ENCODE assay signal across 8 mouse cellular contexts in genomic region chr5:122994303-122994846, GRCm38 (mm10). TPM values are rescaled to one million over a fixed set of nuclear protein-coding genes. Genes with fewer than 3 reads are reported as not detected.
A peak's percentile ranks its signal among the peaks of the same experiment; 100 is the strongest.
DNase-seq lines count a peak whose midpoint lies in the region; ATAC-seq and TF ChIP-seq lines count a peak whose summit lies in the region.

No protein-coding gene starts in this region.

- no peak for TF ChIP-seq CTCF in midbrain, postnatal 0 days (IDR thresholded peaks at IDR 0.05)

- 4% methylated on average over 5 of the region's 5 CpGs for WGBS in limb, embryonic 15.5 days
- WGBS in midbrain, postnatal 0 days, result 14% methylated on average over 5 of the region's 5 CpGs

- peak overlapping the region; percentile 23 for H3K4me3 ChIP-seq in limb, embryonic 15.5 days
- no peak overlapping the region for H3K4me3 ChIP-seq in midbrain, postnatal 0 days (ENCODE audit: low read depth, low read length)

- peaks cover 33% of the 10 kb centered on the region for H3K4me1 ChIP-seq in limb, embryonic 15.5 days
- H3K4me1 ChIP-seq in midbrain, postnatal 0 days (ENCODE audit: insufficient read depth, low read length), result no peaks in the 10 kb centered on the region

- no peaks in the 10 kb centered on the region for H3K27me3 ChIP-seq in limb, embryonic 15.5 days
- no peaks in the 10 kb centered on the region for H3K27me3 ChIP-seq in midbrain, postnatal 0 days (ENCODE audit: insufficient read depth, low read length)

- peak overlapping the region; percentile 41 for H3K4me2 ChIP-seq in limb, embryonic 15.5 days
- H3K4me2 ChIP-seq in midbrain, postnatal 0 days (ENCODE audit: low read depth, low read length, poor library complexity, severe bottlenecking), result no peak overlapping the region

- peak; percentile 64 for ATAC-seq in erythroblast, adult 5-6 weeks (replicated peaks; ENCODE audit: low FRiP score, poor library complexity, severe bottlenecking)
- ATAC-seq in limb, embryonic 15.5 days (ENCODE audit: insufficient number of reproducible peaks, low FRiP score, low TSS enrichment, low read depth), result peak; percentile 89
- ATAC-seq in midbrain, postnatal 0 days (ENCODE audit: low FRiP score), result peak; percentile 78; the same call in 1 of the 2 replicates

- H3K27ac ChIP-seq in limb, embryonic 15.5 days, result peak overlapping the region; percentile 63; the same call in 1 of the 2 replicates
- H3K27ac ChIP-seq in midbrain, postnatal 0 days (ENCODE audit: low read depth, low read length), result no peak overlapping the region

- no peaks in the 10 kb centered on the region for H3K36me3 ChIP-seq in limb, embryonic 15.5 days
- H3K36me3 ChIP-seq in midbrain, postnatal 0 days (ENCODE audit: insufficient read depth, low read length), result no peaks in the 10 kb centered on the region

- H3K9ac ChIP-seq in limb, embryonic 15.5 days, result no peak overlapping the region
- no peak overlapping the region for H3K9ac ChIP-seq in midbrain, postnatal 0 days (replicated peaks; ENCODE audit: low read length, poor library complexity, severe bottlenecking)

- peak; percentile 89 to 90 for DNase-seq in cerebellum, postnatal 10 days
- no peak for DNase-seq in cerebellum, adult 11 months
- DNase-seq in heart, adult 9 months (ENCODE audit: low spot score in 2 of 2), result peak; percentile 88 to 90
- peak; percentile 94 to 95 for DNase-seq in kidney, adult 8-10 months
- peak; percentile 93 for DNase-seq in midbrain, postnatal 0 days (ENCODE audit: low spot score)
- peak; percentile 85 to 88 for DNase-seq in spleen, postnatal 4 days (ENCODE audit: low spot score in 2 of 2)

- H3K9me3 ChIP-seq in limb, embryonic 15.5 days, result no peaks in the 10 kb centered on the region
- H3K9me3 ChIP-seq in midbrain, postnatal 0 days (ENCODE audit: low read length), result no peaks in the 10 kb centered on the region

RNA-seq across cellular contexts. Expression of gene Kdm2b, which starts 4.8 kb away (rescaled TPM):
- 7.5 and 9.4 TPM in 2 replicates for total RNA-seq in erythroblast, adult 5-6 weeks (2015; ENCODE audit: low replicate concordance)
- total RNA-seq in erythroblast, adult 5-6 weeks (2017; ENCODE audit: low replicate concordance), result 11.3 and 28.3 TPM in 2 replicates
- polyA plus RNA-seq in limb, embryonic 15.5 days (2015; fragmentation: Nextera tagmentation; extraction: Ambion mirVana), result 42.1 and 46.0 TPM in 2 replicates
- 107 and 110 TPM in 2 replicates for total RNA-seq in midbrain, postnatal 0 days (2014; rRNA removed)
- 78.6 and 78.8 TPM in 2 replicates for polyA plus RNA-seq in midbrain, postnatal 0 days (2015; fragmentation: Nextera tagmentation; extraction: Ambion mirVana)

RNA-seq across cellular contexts. Expression of gene Orai1, which starts 20.5 kb away (rescaled TPM):
- 23.6 and 25.1 TPM in 2 replicates for total RNA-seq in erythroblast, adult 5-6 weeks (2015; ENCODE audit: low replicate concordance)
- 0.84 and 7.8 TPM in 2 replicates for total RNA-seq in erythroblast, adult 5-6 weeks (2017; ENCODE audit: low replicate concordance)
- 16.4 and 18.2 TPM in 2 replicates for polyA plus RNA-seq in limb, embryonic 15.5 days (2015; fragmentation: Nextera tagmentation; extraction: Ambion mirVana)
- total RNA-seq in midbrain, postnatal 0 days (2014; rRNA removed), result 16.3 and 24.0 TPM in 2 replicates
- polyA plus RNA-seq in midbrain, postnatal 0 days (2015; fragmentation: Nextera tagmentation; extraction: Ambion mirVana), result 13.5 and 14.8 TPM in 2 replicates

RNA-seq across cellular contexts. Expression of gene Morn3, which starts 52.4 kb away (rescaled TPM):
- not detected in 2 replicates for total RNA-seq in erythroblast, adult 5-6 weeks (2015; ENCODE audit: low replicate concordance)
- not detected in 2 replicates for total RNA-seq in erythroblast, adult 5-6 weeks (2017; ENCODE audit: low replicate concordance)
- 1.0 TPM in 1 of 2 replicates, not detected in the other for polyA plus RNA-seq in limb, embryonic 15.5 days (2015; fragmentation: Nextera tagmentation; extraction: Ambion mirVana)
- not detected in 2 replicates for total RNA-seq in midbrain, postnatal 0 days (2014; rRNA removed)
- polyA plus RNA-seq in midbrain, postnatal 0 days (2015; fragmentation: Nextera tagmentation; extraction: Ambion mirVana), result 1.1 and 1.3 TPM in 2 replicates
